Mouse (Mus musculus): ENCODE results near the gene Cfap97d1. TPM values are rescaled to one million over a fixed set of nuclear protein-coding genes. Genes with fewer than 3 reads are reported as not detected.

The Cfap97d1 gene
- total RNA-seq, 2 experiments from 2014 or later, result not detected

GRCm38 (mm10) chr11:102034887-102035286, 50.8 kb downstream of the Cfap97d1 start:
- DNase-seq (ENCODE audit: low spot score in 2 of 2), result no peak

- DNase-seq (ENCODE audit: low spot score in 2 of 2), result no peak
Measured at GRCm38 (mm10) chr11:102035456-102035960, 51.4 kb downstream of the Cfap97d1 start.

- no peak for DNase-seq (ENCODE audit: low spot score in 2 of 2)
Measured at GRCm38 (mm10) chr11:102036336-102036735, 52.3 kb downstream of the Cfap97d1 start.

- no peak for DNase-seq (ENCODE audit: low spot score in 2 of 2)
Measured at GRCm38 (mm10) chr11:102037789-102038188, 53.7 kb downstream of the Cfap97d1 start.

GRCm38 (mm10) chr11:102039487-102040137, 55.5 kb downstream of the Cfap97d1 start:
- no peak for DNase-seq (ENCODE audit: low spot score in 2 of 2)

- DNase-seq (ENCODE audit: low spot score in 2 of 2), result peak; percentile 68 to 78
Measured at GRCm38 (mm10) chr11:102040138-102040524, 56.1 kb downstream of the Cfap97d1 start.

GRCm38 (mm10) chr11:102040646-102041045, 56.6 kb downstream of the Cfap97d1 start:
- no peak for DNase-seq (ENCODE audit: low spot score in 2 of 2)

- DNase-seq (ENCODE audit: low spot score in 2 of 2), result no peak
Measured at GRCm38 (mm10) chr11:102041350-102041949, 57.4 kb downstream of the Cfap97d1 start, which contains the start of gene Cd300lg. Gene Cd300lg (plus strand): TSS chr11:102041509.

Other genes starting within 250 kb of the Cfap97d1 start
- 1 to 10 TPM; 6.5 to 9.9 TPM for gene Etv4, start 198.9 kb upstream of the Cfap97d1 start, total RNA-seq (2021)
- 1 to 10 TPM; 7.1 to 7.8 TPM for gene Meox1, start 89.9 kb upstream of the Cfap97d1 start, total RNA-seq (2021)
- gene Sost, start 17.3 kb upstream of the Cfap97d1 start, total RNA-seq (2021), result under 1 TPM; 0.20 to 0.25 TPM
- 10 to 100 TPM; 62.2 to 71.6 TPM for gene Dusp3, start 2.7 kb downstream of the Cfap97d1 start, total RNA-seq (2021)
- gene Mpp3, start 44.2 kb downstream of the Cfap97d1 start, total RNA-seq (2021), result 10 to 100 TPM; 19.2 to 24.4 TPM
- gene Cd300lg, start 57.2 kb downstream of the Cfap97d1 start, total RNA-seq (2021), result 10 to 100 TPM; 10.7 to 15.6 TPM
- 10 to 100 TPM in 1 of 2 experiments, 1 to 10 TPM in 1; 8.8 to 11.5 TPM for gene Mpp2, start 104.2 kb downstream of the Cfap97d1 start, total RNA-seq (2021)
- gene Ppy, start 117.0 kb downstream of the Cfap97d1 start, total RNA-seq (2021), result 1 to 10 TPM in 1 of 2 experiments, not detected in 1; 7.4 TPM
- 10 to 100 TPM in 1 of 2 experiments, not detected in 1; 25.9 TPM for gene Pyy, start 123.6 kb downstream of the Cfap97d1 start, total RNA-seq (2021)
- 1 to 10 TPM; 1.3 to 3.1 TPM for gene Nags, start 161.2 kb downstream of the Cfap97d1 start, total RNA-seq (2021)
- 10 to 100 TPM; 21.8 to 22.5 TPM for gene Tmem101, start 172.1 kb downstream of the Cfap97d1 start, total RNA-seq (2021)
- gene Lsm12, start 201.0 kb downstream of the Cfap97d1 start, total RNA-seq (2021), result 10 to 100 TPM; 83.5 to 83.6 TPM
- gene G6pc3, start 205.3 kb downstream of the Cfap97d1 start, total RNA-seq (2021), result 10 to 100 TPM; 86.3 to 93.3 TPM
- gene Hdac5, start 245.9 kb downstream of the Cfap97d1 start, total RNA-seq (2021), result 100 to 1,000 TPM; 123 to 125 TPM